Mouse (Mus musculus) spleen, adult 2 months (tissue): Measurements from ENCODE around the gene Apc2.

Experiments used
- CTCF ChIP-seq: fragments of 200-500 bp; IDR thresholded peaks from 2 replicates; pipeline ENCODE4 v1.5.1; 2011; ENCODE audit warnings: mild to moderate bottlenecking, inconsistent platforms; ENCODE audit not compliant: insufficient read depth, insufficient read length, insufficient replicate concordance; ENCODE audit errors: extremely low read depth
- POLR2A ChIP-seq: fragments of 200-500 bp; IDR thresholded peaks from 2 replicates; pipeline ENCODE4 v1.6.1; 2011; ENCODE audit warnings: low read depth, low read length, inconsistent platforms

GRCm38 (mm10) chr10:80281304-80281703 is 14.5 kb upstream of the Apc2 start:
- no peak for TF ChIP-seq CTCF
- no peak for TF ChIP-seq POLR2A
